Mouse (Mus musculus): Measurements from ENCODE around the gene Cpm. TPM values are rescaled to one million over a fixed set of nuclear protein-coding genes. Genes with fewer than 3 reads are reported as not detected.

Gene Cpm
- total and polyA plus RNA-seq, 3 experiments: 0.04 to 0.31 (median 0.17) TPM

DNA sequence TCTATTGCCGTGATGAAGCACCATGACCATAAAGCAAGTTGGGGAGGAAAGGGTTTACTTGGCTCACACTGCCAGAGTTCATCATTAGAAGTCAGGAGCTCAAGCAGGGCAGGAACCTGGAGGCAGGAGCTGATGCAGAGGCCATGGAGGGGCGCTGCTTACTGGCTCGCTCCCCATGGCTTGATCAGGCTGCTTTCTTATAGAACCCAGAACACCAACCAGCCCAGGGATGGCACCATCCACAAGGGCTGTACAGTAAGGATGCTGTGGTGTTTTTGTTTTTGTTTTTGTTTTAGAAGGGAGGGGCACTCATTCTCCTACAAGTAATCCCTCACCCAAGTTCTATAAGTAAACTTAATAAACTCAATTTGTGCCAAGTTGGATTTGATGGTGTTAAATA is 87.4 kb downstream of the Cpm start:
- Histone ChIP-seq H3K79me2 (replicated peaks; ENCODE audit: control insufficient read depth, extremely low read depth, insufficient read depth, poor library complexity, severe bottlenecking) (no peaks in the 10 kb centered on the region), H3K4me2 (ENCODE audit: insufficient read depth, low read depth, poor library complexity, severe bottlenecking) (no peak overlapping the region), H3K9me3 (replicated peaks; ENCODE audit: low read length) (no peaks in the 10 kb centered on the region), H3K36me3 (replicated peaks in 1 of 2; ENCODE audit: control insufficient read depth in 1 of 2, insufficient read depth in 1 of 2, low read length in 1 of 2) (no peaks in the 10 kb centered on the region), H3K4me3 (replicated peaks in 1 of 3; ENCODE audit: low read depth in 2 of 3, low read length in 2 of 3, poor library complexity in 1 of 3) (no peak overlapping the region), H3K27ac (ENCODE audit: insufficient read depth, low read depth) (peak overlapping the region; percentile 52; the same call in 1 of the 2 replicates), H3K4me1 (ENCODE audit: control insufficient read depth in 1 of 2, insufficient read depth in 2 of 2) (peaks cover 22 to 80% of the 10 kb centered on the region in 2 experiments), H3K9ac (ENCODE audit: insufficient read depth, low read depth) (no peak overlapping the region), H3K27me3 (replicated peaks) (no peaks in the 10 kb centered on the region)
- dilution Hi-C loops (cut with MboI; ENCODE audit: extremely low pct_ligation_motif_present, extremely low pct_unique_long_range_greater_than_20kb, low sequenced_read_pairs) (no loop called here), in situ Hi-C loops (cut with MboI; ENCODE audit: low pct_ligation_motif_present, low pct_unique_long_range_greater_than_20kb, low sequenced_read_pairs) (no loop called here)
- DNase-seq (ENCODE audit: extremely low read depth): no peak
- TF ChIP-seq MAZ (IDR thresholded peaks at IDR 0.05; ENCODE audit: low read depth, low read length) (no peak), ZC3H11A (IDR thresholded peaks at IDR 0.05; ENCODE audit: low read depth, low read length) (no peak), POLR2A (IDR thresholded peaks at IDR 0.05; ENCODE audit: low read depth, low read length) (no peak), ZNF384 (IDR thresholded peaks at IDR 0.05; ENCODE audit: low read depth, low read length) (no peak), ELF1 (IDR thresholded peaks at IDR 0.05; ENCODE audit: low read depth, low read length) (no peak), NRF1 (IDR thresholded peaks at IDR 0.05; ENCODE audit: low read depth, low read length) (no peak), TBP (conservative IDR thresholded peaks at IDR 0.05; ENCODE audit: low read depth, low read length) (no peak), KAT2A (IDR thresholded peaks at IDR 0.05; ENCODE audit: insufficient replicate concordance, low read length) (no peak)

DNA sequence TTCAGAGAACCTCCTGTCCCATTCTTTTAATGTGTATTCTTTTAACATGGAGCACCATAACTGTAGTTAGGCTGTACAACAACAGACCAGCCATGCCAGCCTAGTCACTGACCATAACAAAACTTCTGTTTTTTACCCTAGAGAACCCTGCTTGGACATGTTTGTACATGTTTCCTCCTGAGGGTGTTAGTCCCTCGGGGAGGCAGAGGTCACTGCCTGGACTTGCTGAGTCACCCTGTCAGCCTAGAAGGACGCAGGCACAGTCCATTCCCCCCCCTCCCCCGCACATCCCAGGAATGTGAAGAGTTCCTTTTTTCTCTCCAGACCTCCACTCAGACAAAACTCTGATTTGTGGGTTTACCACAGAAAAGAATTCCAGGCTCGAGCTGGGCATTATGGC is 88.3 kb downstream of the Cpm start:
- H3K27me3 ChIP-seq (replicated peaks): no peaks in the 10 kb centered on the region
- H3K36me3 ChIP-seq (replicated peaks in 1 of 2; ENCODE audit: control insufficient read depth in 1 of 2, insufficient read depth in 1 of 2, low read length in 1 of 2): no peaks in the 10 kb centered on the region
- peak overlapping the region; percentile 63 for H3K9ac ChIP-seq (ENCODE audit: insufficient read depth, low read depth)
- H3K4me2 ChIP-seq (ENCODE audit: insufficient read depth, low read depth, poor library complexity, severe bottlenecking): peak overlapping the region; percentile 53
- no peaks in the 10 kb centered on the region for H3K79me2 ChIP-seq (replicated peaks; ENCODE audit: control insufficient read depth, extremely low read depth, insufficient read depth, poor library complexity, severe bottlenecking)
- H3K4me3 ChIP-seq (replicated peaks in 1 of 3; ENCODE audit: low read depth in 2 of 3, low read length in 2 of 3, poor library complexity in 1 of 3): no peak overlapping the region
- dilution Hi-C loops (cut with MboI; ENCODE audit: extremely low pct_ligation_motif_present, extremely low pct_unique_long_range_greater_than_20kb, low sequenced_read_pairs): no loop called here
- peak; percentile 37 for DNase-seq (ENCODE audit: extremely low read depth)
- no peaks in the 10 kb centered on the region for H3K9me3 ChIP-seq (replicated peaks; ENCODE audit: low read length)
- peaks cover 16 to 71% of the 10 kb centered on the region in 2 experiments for H3K4me1 ChIP-seq (ENCODE audit: control insufficient read depth in 1 of 2, insufficient read depth in 2 of 2)
- in situ Hi-C loops (cut with MboI; ENCODE audit: low pct_ligation_motif_present, low pct_unique_long_range_greater_than_20kb, low sequenced_read_pairs): no loop called here
- peak overlapping the region; percentile 96 for H3K27ac ChIP-seq (ENCODE audit: insufficient read depth, low read depth)
- TF ChIP-seq RAD21 (IDR thresholded peaks at IDR 0.05; ENCODE audit: low read depth, low read length) (no peak; the same call in 1 of the 2 replicates), ZC3H11A (IDR thresholded peaks at IDR 0.05; ENCODE audit: low read depth, low read length) (no peak), ZNF384 (IDR thresholded peaks at IDR 0.05; ENCODE audit: low read depth, low read length) (peak; percentile 25; the same call in 1 of the 2 replicates), ETS1 (conservative IDR thresholded peaks at IDR 0.05; ENCODE audit: low read depth, low read length) (peak; percentile 77), MYC (IDR thresholded peaks at IDR 0.05; ENCODE audit: low read depth, low read length) (peak; percentile 74; the same call in 1 of the 2 replicates), ELF1 (IDR thresholded peaks at IDR 0.05; ENCODE audit: low read depth, low read length) (no peak), NRF1 (IDR thresholded peaks at IDR 0.05; ENCODE audit: low read depth, low read length) (0 out of 2 replicates have a peak, but pooled peaks have one; percentile 16), BHLHE40 (IDR thresholded peaks at IDR 0.05; ENCODE audit: low read depth, low read length) (peak; percentile 67), POLR2AphosphoS2 (IDR thresholded peaks at IDR 0.05; ENCODE audit: low read depth, low read length) (no peak), ZKSCAN1 (IDR thresholded peaks at IDR 0.05; ENCODE audit: borderline replicate concordance, low read depth, low read length) (no peak), CTCF (conservative IDR thresholded peaks at IDR 0.05 in 1 of 2, IDR thresholded peaks at IDR 0.05 in 1 of 2; ENCODE audit: low read depth in 2 of 2, low read length in 2 of 2) (no peak), JUN (IDR thresholded peaks at IDR 0.05; ENCODE audit: insufficient read depth, low read depth, low read length) (peak; percentile 65), MAFK (IDR thresholded peaks at IDR 0.05; ENCODE audit: insufficient replicate concordance, low read length) (peak; percentile 96), EP300 (IDR thresholded peaks at IDR 0.05; ENCODE audit: low read length) (peak; percentile 86), E2F4 (IDR thresholded peaks at IDR 0.05; ENCODE audit: insufficient replicate concordance, low read depth, low read length) (no peak), SMC3 (IDR thresholded peaks at IDR 0.05; ENCODE audit: low read depth, low read length) (no peak), TBP (conservative IDR thresholded peaks at IDR 0.05; ENCODE audit: low read depth, low read length) (no peak), MAZ (IDR thresholded peaks at IDR 0.05; ENCODE audit: low read depth, low read length) (no peak; the same call in 1 of the 2 replicates), CHD2 (IDR thresholded peaks at IDR 0.05; ENCODE audit: low read length) (peak; percentile 82), TCF12 (IDR thresholded peaks at IDR 0.05; ENCODE audit: low read depth, low read length) (peak; percentile 75), GABPA (IDR thresholded peaks at IDR 0.05; ENCODE audit: insufficient replicate concordance, low read depth, low read length) (0 out of 2 replicates have a peak, but pooled peaks have one; percentile 21), RCOR1 (conservative IDR thresholded peaks at IDR 0.05; ENCODE audit: low read depth, low read length) (no peak), NELFE (IDR thresholded peaks at IDR 0.05; ENCODE audit: low read depth, low read length) (0 out of 2 replicates have a peak, but pooled peaks have one; percentile 8), POLR2A (IDR thresholded peaks at IDR 0.05; ENCODE audit: low read depth, low read length) (no peak), ZMIZ1 (IDR thresholded peaks at IDR 0.05; ENCODE audit: low read depth, low read length) (no peak), MAX (IDR thresholded peaks at IDR 0.05; ENCODE audit: low read length) (no peak), MEF2A (IDR thresholded peaks at IDR 0.05; ENCODE audit: borderline replicate concordance, low read depth, low read length) (peak; percentile 84), IRF4 (IDR thresholded peaks at IDR 0.05; ENCODE audit: low read depth, low read length) (peak; percentile 88), CHD1 (IDR thresholded peaks at IDR 0.05; ENCODE audit: low read depth, low read length) (peak; percentile 99), USF2 (conservative IDR thresholded peaks at IDR 0.05; ENCODE audit: low read depth, low read length) (no peak), KAT2A (IDR thresholded peaks at IDR 0.05; ENCODE audit: insufficient replicate concordance, low read length) (peak; percentile 41; the same call in 1 of the 2 replicates)
